Mouse (Mus musculus) hindlimb bud, embryonic 11.5 days (tissue): ENCODE measurements around the gene Ptpn1.

Experiments
- DNase-seq: peaks from one replicate; pipeline ENCODE4 v3.0.0-alpha.2; 2012; ENCODE audit warnings: low read depth, low spot score; ENCODE audit errors: extremely low spot score

The Ptpn1 gene

GRCm38 (mm10) chr2:168005005-168005404 lies 73.1 kb downstream of the Ptpn1 start:
- no peak for DNase-seq

DNA sequence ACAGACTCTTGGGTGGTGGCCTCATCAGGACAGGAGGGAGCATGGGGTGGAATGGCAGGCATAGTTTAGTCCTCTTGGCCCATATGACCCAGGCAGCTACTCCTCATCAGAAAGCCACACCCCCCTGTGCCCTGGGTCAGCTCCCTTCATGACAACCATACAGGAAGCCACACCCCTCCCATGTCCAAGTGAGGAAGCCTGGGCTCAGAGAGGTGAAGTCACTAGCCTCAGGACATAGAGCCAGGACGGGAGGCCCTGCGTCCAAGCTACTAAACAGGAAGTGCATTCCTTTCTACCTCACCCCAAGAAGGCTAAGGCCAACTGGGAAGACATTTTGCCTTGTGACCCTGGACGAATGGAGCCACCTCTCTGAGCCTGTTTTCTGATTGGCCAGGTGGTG lies 73.8 kb downstream of the Ptpn1 start:
- DNase-seq = no peak

GRCm38 (mm10) chr2:168006489-168006888 lies 74.6 kb downstream of the Ptpn1 start:
- no peak for DNase-seq

- DNase-seq = no peak
These were observed 76.3 kb downstream of the Ptpn1 start for GRCm38 (mm10) chr2:168008132-168008531.

DNA sequence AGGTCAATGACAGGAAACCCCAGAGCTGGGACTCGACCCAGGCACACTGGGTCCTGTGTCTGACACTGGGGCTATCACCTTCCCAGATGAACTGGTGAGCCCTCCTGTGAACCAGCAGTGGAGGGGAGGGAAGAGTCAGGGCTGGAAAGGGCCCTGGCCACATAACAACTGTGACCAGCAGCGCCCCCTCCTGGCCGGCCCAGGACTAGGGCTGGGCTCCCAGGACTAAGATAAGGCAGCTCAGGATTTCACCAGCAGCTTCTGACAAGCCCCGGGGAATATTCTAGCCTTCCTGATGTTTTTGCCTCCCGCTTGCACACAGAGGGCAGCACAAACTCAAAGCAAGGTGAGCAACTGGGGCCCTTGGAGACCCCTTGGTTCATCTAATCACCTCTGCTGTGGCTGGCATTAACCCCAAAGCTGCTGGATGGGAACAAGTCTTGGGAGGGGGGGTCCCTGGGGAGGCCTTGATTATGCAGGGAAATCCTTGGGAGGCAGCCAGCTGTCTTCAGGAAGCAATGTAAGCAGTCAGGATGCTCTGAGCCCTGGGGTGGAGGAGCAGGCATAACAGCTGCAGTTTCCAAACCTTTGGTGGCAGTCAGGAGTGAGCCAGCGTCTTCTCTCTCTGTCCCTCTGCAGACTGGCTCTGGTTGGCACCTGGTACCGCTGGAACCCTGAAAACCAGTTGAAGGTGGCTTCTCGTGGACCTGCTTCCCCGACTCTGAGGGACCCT lies 78.2 kb downstream of the Ptpn1 start, which contains the start of gene Ripor3:
Gene Ripor3 (minus strand): TSS at position 683 of the 733 bp plus-strand sequence.
- no peak for DNase-seq

- DNase-seq = no peak
These were observed 79.0 kb downstream of the Ptpn1 start for GRCm38 (mm10) chr2:168010893-168011292.

GRCm38 (mm10) chr2:168016951-168017391 lies 85.1 kb downstream of the Ptpn1 start:
- peak; percentile 33 for DNase-seq

DNA sequence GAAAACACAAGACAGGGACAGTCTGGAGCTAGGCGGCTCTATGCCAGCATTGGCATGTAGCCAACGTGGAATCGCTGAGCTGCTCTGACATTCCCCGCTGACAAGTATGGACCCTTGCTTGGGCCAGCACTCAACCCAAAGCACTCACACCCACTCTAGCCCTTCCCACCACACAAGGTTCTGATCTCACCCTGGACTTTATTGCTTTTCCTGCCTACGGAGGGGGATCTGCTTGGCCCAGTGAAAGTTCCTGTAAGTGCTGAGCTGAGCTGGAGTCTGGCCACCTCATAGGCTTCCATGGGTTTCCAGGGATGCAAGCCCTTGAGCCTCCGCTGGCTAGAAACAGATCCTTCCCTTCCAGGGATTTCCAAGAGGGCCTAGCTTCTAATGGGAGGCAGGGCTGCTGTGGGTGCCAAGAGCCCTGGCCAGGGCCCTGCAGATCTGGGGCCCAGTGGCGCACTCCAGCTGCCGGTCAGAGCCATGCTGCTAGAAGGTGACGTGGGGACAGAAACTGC lies 87.4 kb downstream of the Ptpn1 start:
- no peak for DNase-seq

- no peak for DNase-seq
These were observed 92.0 kb downstream of the Ptpn1 start for GRCm38 (mm10) chr2:168023763-168024402.

DNA sequence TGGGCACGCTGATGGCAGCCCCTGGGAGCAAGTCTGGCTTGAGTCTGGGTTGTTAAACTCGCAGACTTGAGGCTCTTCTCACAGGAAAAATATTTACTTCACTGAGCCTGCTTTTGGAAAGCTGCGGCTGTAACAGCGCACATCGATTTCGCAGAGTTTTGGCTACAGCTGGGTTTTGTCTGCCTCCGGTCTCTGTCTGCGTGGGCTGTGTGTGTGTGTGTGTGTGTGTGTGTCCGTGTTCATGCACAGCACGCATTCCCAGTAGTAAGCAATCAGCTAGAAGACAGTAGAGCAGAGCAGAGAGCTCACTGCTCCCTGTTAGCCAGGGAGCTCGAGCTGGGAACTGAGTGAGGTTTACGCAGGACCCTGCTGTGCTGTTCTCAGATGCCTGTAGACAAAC lies 93.3 kb downstream of the Ptpn1 start:
- no peak for DNase-seq

DNA sequence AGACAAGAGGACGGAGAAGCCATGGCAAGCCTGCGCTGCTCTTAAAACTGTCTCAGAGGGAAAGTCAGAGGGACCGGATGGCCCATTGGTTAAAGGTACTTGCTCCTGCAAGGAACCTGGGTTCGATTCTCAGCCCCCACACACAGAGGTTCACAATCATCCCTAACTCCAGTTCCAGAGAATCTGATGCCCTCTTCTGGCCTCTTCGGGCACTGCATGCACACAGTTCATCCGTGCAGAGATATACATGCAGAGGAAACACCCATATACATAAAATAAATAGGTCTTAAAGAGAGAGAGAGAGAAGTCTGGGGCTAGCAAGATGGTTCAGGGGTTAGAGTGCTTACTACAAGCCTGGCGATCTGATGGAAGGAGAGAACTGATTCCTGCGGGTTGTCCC lies 94.0 kb downstream of the Ptpn1 start:
- no peak for DNase-seq

- no peak for DNase-seq
These were observed 94.6 kb downstream of the Ptpn1 start for GRCm38 (mm10) chr2:168026467-168026866.

DNA sequence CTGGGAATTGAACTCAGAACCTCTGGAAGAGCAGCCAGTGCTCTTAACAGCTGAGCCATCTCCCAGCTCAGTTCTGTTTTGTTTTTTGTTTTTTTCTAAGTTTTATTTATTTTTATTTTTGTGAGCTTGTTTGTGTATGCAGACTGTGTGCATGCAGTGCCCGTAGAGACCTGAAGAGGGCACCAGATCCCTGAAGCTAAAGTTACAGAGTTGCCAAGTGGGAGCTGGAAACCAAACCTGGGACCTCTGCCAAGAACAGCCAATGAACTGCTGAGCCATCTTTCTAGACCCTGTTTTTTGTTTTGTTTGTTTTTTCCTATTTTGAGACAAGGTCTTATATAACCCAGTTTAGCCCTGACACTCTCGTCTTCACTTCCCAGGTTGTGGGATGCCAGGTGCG lies 96.5 kb downstream of the Ptpn1 start:
- no peak for DNase-seq
